ENCODE assay signal across 24 mouse cellular contexts in the genomic region with DNA sequence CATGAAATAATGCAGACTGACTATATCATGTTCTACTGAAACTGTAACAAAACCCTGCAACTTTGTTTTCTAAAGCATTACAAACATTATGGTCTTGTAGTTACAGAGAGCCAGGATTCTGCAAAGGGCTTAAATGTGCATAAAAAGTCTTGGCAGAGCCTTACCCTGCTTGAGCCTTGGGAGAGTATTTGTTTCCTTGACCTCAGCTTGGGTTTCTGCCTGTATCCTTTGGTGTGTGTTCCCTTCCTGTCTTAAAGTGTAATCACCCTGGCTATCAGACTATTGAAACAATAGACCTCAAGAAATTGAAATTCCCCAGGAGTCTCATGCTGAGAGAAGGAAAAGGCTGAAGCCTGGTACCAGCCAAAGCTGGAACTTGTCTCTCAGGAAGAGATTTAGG.
DNase-seq lines count a peak whose midpoint lies in the region; ATAC-seq and TF ChIP-seq lines count a peak whose summit lies in the region.
"Had no signal": no experiment of that assay in that cellular context is flagged by ENCODE, and none has a peak within 500 bp of the region (broad histone marks: within the 10 kb centered on the region; RNA-seq: fewer than 3 reads in every experiment).

No protein-coding gene starts in this region.

- H3K27ac ChIP-seq in embryonic facial prominence, embryonic 14.5 days (replicated peaks; ENCODE audit: low read depth, low read length), result no peak overlapping the region
- no peak overlapping the region for H3K27ac ChIP-seq in embryonic facial prominence, embryonic 10.5 days (replicated peaks)
- H3K27ac ChIP-seq in kidney, postnatal 0 days, result no peak overlapping the region
- H3K27ac ChIP-seq in left cerebral cortex, adult 2 months, result peak overlapping the region; percentile 29; the same call in 1 of the 2 replicates
- H3K27ac ChIP-seq: embryonic facial prominence, embryonic 13.5 days; forebrain, embryonic 10.5 days; forebrain, embryonic 13.5 days; heart, embryonic 15.5 days; hindbrain, embryonic 14.5 days had no signal

- no peak overlapping the region for H3K9ac ChIP-seq in embryonic facial prominence, embryonic 14.5 days (ENCODE audit: low read depth, low read length)
- H3K9ac ChIP-seq in kidney, postnatal 0 days (ENCODE audit: low read depth, low read length), result no peak overlapping the region
- H3K9ac ChIP-seq: embryonic facial prominence, embryonic 13.5 days; forebrain, embryonic 13.5 days; heart, embryonic 12.5 days; heart, embryonic 15.5 days; hindbrain, embryonic 14.5 days had no signal

- no peak overlapping the region for H3K4me3 ChIP-seq in embryonic facial prominence, embryonic 14.5 days (ENCODE audit: low read depth, low read length)
- H3K4me3 ChIP-seq in embryonic facial prominence, embryonic 10.5 days, result no peak overlapping the region
- H3K4me3 ChIP-seq in kidney, postnatal 0 days (replicated peaks; ENCODE audit: low read depth, low read length), result no peak overlapping the region
- no peak overlapping the region for H3K4me3 ChIP-seq in left cerebral cortex, adult 2 months
- H3K4me3 ChIP-seq: embryonic facial prominence, embryonic 13.5 days; forebrain, embryonic 10.5 days; forebrain, embryonic 13.5 days; heart, embryonic 12.5 days; heart, embryonic 15.5 days had no signal

- ATAC-seq in embryonic facial prominence, embryonic 14.5 days (ENCODE audit: low read depth), result no peak
- no peak for ATAC-seq in kidney, postnatal 0 days (replicated peaks; ENCODE audit: low FRiP score, low read depth)
- ATAC-seq: forebrain, embryonic 13.5 days; forebrain, embryonic 16.5 days had no signal

- no peak overlapping the region for H3K4me2 ChIP-seq in embryonic facial prominence, embryonic 14.5 days (ENCODE audit: low read depth, low read length)
- no peak overlapping the region for H3K4me2 ChIP-seq in kidney, postnatal 0 days (ENCODE audit: low read length)
- H3K4me2 ChIP-seq: embryonic facial prominence, embryonic 13.5 days; forebrain, embryonic 13.5 days; heart, embryonic 12.5 days; heart, embryonic 15.5 days; hindbrain, embryonic 14.5 days had no signal

- TF ChIP-seq CTCF in kidney, postnatal 0 days (IDR thresholded peaks at IDR 0.05; ENCODE audit: low read depth), result no peak
- TF ChIP-seq CTCF in left cerebral cortex, adult 2 months (IDR thresholded peaks at IDR 0.05), result no peak

- intact Hi-C loops in left cerebral cortex, adult 2 months (cut with DNase I), result no loop called here

- DNase-seq in embryonic facial prominence, embryonic 14.5 days (ENCODE audit: low spot score), result peak; percentile 65
- DNase-seq in embryonic facial prominence, embryonic 10.5 days (ENCODE audit: low spot score), result no peak
- peak; percentile 54 for DNase-seq in kidney, postnatal 0 days (ENCODE audit: low spot score)
- DNase-seq in kidney, adult 8-10 months, result no peak
- no peak for DNase-seq in left cerebral cortex, adult 2 months (ENCODE audit: extremely low spot score in 1 of 2, low spot score in 2 of 2)
- no peak for DNase-seq in left cerebral cortex, adult 8-10 months (ENCODE audit: low spot score in 2 of 2)
- peak; percentile 10 for DNase-seq in R1 (ENCODE audit: low read depth, low spot score)
- DNase-seq in spleen, postnatal 4 days (ENCODE audit: low spot score in 2 of 2), result no peak
- DNase-seq: adrenal gland, adult 2 months; adrenal gland, postnatal 14 days; cerebellum, adult 11 months; cerebellum, adult 2 months; cerebellum, adult 9-11 months; cerebellum, postnatal 25 days; gastrocnemius, postnatal 25 days; heart, adult 18-20 months; heart, postnatal 36 days had no signal

- no peaks in the 10 kb centered on the region for H3K36me3 ChIP-seq in embryonic facial prominence, embryonic 14.5 days (ENCODE audit: control insufficient read depth, insufficient read depth, low read length)
- H3K36me3 ChIP-seq in embryonic facial prominence, embryonic 10.5 days (replicated peaks), result no peaks in the 10 kb centered on the region
- H3K36me3 ChIP-seq in kidney, postnatal 0 days (ENCODE audit: insufficient read depth, low read length), result no peaks in the 10 kb centered on the region
- H3K36me3 ChIP-seq: embryonic facial prominence, embryonic 13.5 days; forebrain, embryonic 10.5 days; heart, embryonic 12.5 days; heart, embryonic 15.5 days had no signal

- no peaks in the 10 kb centered on the region for H3K27me3 ChIP-seq in embryonic facial prominence, embryonic 14.5 days (replicated peaks; ENCODE audit: control insufficient read depth, insufficient read depth, low read length)
- no peaks in the 10 kb centered on the region for H3K27me3 ChIP-seq in embryonic facial prominence, embryonic 10.5 days (replicated peaks; ENCODE audit: low read depth, poor library complexity, severe bottlenecking)
- no peaks in the 10 kb centered on the region for H3K27me3 ChIP-seq in kidney, postnatal 0 days (ENCODE audit: insufficient read depth, low read length)
- H3K27me3 ChIP-seq: embryonic facial prominence, embryonic 13.5 days; forebrain, embryonic 13.5 days; heart, embryonic 12.5 days; heart, embryonic 15.5 days had no signal

- H3K4me1 ChIP-seq in embryonic facial prominence, embryonic 14.5 days (ENCODE audit: control insufficient read depth, insufficient read depth, low read length), result no peaks in the 10 kb centered on the region
- H3K4me1 ChIP-seq in embryonic facial prominence, embryonic 10.5 days, result no peaks in the 10 kb centered on the region
- H3K4me1 ChIP-seq in kidney, postnatal 0 days (replicated peaks; ENCODE audit: insufficient read depth, low read length), result no peaks in the 10 kb centered on the region
- H3K4me1 ChIP-seq: embryonic facial prominence, embryonic 13.5 days; forebrain, embryonic 13.5 days; heart, embryonic 12.5 days; heart, embryonic 15.5 days had no signal

- peaks cover 12% of the 10 kb centered on the region; the same call in 1 of the 2 replicates for H3K9me3 ChIP-seq in embryonic facial prominence, embryonic 14.5 days (ENCODE audit: control insufficient read depth, low read length)
- no peaks in the 10 kb centered on the region for H3K9me3 ChIP-seq in embryonic facial prominence, embryonic 10.5 days
- no peaks in the 10 kb centered on the region for H3K9me3 ChIP-seq in kidney, postnatal 0 days (replicated peaks; ENCODE audit: low read length)
- H3K9me3 ChIP-seq: forebrain, embryonic 10.5 days; forebrain, embryonic 13.5 days; heart, embryonic 12.5 days; heart, embryonic 15.5 days had no signal

Comparison
In these comparisons a context has a peak if more than half of its experiments do, and no peak if none do; other contexts are left out.
1. DNase-seq: peak in embryonic facial prominence, embryonic 14.5 days (single experiment), kidney, postnatal 0 days (single experiment) and R1 (single experiment); none in embryonic facial prominence, embryonic 10.5 days (single experiment), kidney, adult 8-10 months (0 of 2), left cerebral cortex, adult 2 months (0 of 2), left cerebral cortex, adult 8-10 months (0 of 2) and spleen, postnatal 4 days (0 of 2).